9 mouse cellular contexts compared by ENCODE assay signal in the genomic region with DNA sequence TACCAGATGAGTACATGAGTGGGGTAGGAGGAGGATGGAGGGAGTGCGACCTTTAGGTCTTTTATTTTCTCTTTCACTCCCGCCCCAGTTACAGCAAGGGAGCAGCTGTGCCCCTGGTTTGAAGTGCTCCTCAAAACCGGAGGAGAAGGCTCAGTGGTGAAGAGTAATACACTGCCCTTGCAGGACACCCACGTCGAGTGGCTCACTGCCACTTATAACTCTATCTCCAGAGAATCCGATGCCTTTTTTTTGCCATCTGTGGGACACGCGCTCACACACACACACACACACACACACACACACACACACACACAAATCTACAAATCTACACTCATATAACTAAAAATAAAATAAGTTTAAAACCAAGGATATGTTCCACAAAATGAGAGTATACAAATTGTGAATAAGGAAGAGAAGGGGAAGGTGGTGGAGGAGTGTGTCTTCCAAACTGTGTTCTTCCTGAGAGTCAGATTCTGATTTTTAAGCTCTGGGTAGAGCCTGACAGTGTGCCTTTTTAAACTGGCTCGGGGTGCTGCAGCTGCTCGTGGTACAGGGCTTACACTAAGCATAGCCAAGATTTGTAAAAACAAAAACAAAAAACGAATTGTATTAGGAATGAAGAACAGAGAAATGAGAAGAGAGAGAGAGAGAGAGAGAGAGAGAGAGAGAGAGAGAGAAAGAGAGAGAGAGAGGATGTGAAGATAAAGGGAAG. TPM values are rescaled to one million over a fixed set of nuclear protein-coding genes. Genes with fewer than 3 reads are reported as not detected.
DNase-seq lines count a peak whose midpoint lies in the region; ATAC-seq lines count a peak whose summit lies in the region.
"Had no signal": no experiment of that assay in that cellular context is flagged by ENCODE, and none has a peak within 500 bp of the region (broad histone marks: within the 10 kb centered on the region; RNA-seq: fewer than 3 reads in every experiment).

No protein-coding gene starts in this region.

- no peak for DNase-seq in heart, postnatal 14 days
- no peak for DNase-seq in embryonic facial prominence, embryonic 10.5 days (ENCODE audit: low spot score)
- peak; percentile 32 for DNase-seq in induced T-regulatory cell, adult 2 months (ENCODE audit: low read depth)
- DNase-seq in adipocyte (ENCODE audit: low spot score) = no peak
- DNase-seq in thymus, adult 18-20 months = no peak

- H3K9ac ChIP-seq in heart, embryonic 16.5 days (ENCODE audit: low read length) = no peak overlapping the region
- no peak overlapping the region for H3K9ac ChIP-seq in midbrain, embryonic 15.5 days

- peak overlapping the region; percentile 78 for H3K4me2 ChIP-seq in heart, embryonic 16.5 days (ENCODE audit: low read depth, low read length)
- H3K4me2 ChIP-seq in midbrain, embryonic 15.5 days = peak overlapping the region; percentile 80

- peak overlapping the region; percentile 87; the same call in 1 of the 2 replicates for H3K4me3 ChIP-seq in heart, embryonic 16.5 days (ENCODE audit: low read length)
- peak overlapping the region; percentile 78; the same call in 1 of the 2 replicates for H3K4me3 ChIP-seq in embryonic facial prominence, embryonic 10.5 days
- H3K4me3 ChIP-seq in midbrain, embryonic 15.5 days = peak overlapping the region; percentile 77

- H3K36me3 ChIP-seq in heart, embryonic 16.5 days (ENCODE audit: control insufficient read depth, insufficient read depth) = no peaks in the 10 kb centered on the region
- peaks cover 12% of the 10 kb centered on the region for H3K36me3 ChIP-seq in embryonic facial prominence, embryonic 10.5 days (replicated peaks)
- no peaks in the 10 kb centered on the region for H3K36me3 ChIP-seq in midbrain, embryonic 15.5 days (replicated peaks)

- WGBS in heart, embryonic 16.5 days = 70% methylated on average over 11 of the region's 11 CpGs
- 87% methylated on average over 11 of the region's 11 CpGs for WGBS in embryonic facial prominence, embryonic 10.5 days
- WGBS in midbrain, embryonic 15.5 days = 82% methylated on average over 11 of the region's 11 CpGs

- intact Hi-C loops in heart, postnatal 14 days (cut with DNase I) = no loop called here

- peaks cover 27% of the 10 kb centered on the region for H3K4me1 ChIP-seq in heart, embryonic 16.5 days (ENCODE audit: control insufficient read depth, insufficient read depth, low read length)
- H3K4me1 ChIP-seq in embryonic facial prominence, embryonic 10.5 days = peaks cover 22% of the 10 kb centered on the region
- peaks cover 23% of the 10 kb centered on the region for H3K4me1 ChIP-seq in midbrain, embryonic 15.5 days

- ATAC-seq in heart, embryonic 16.5 days (replicated peaks; ENCODE audit: extremely low read depth, insufficient read depth, low FRiP score) = no peak
- ATAC-seq in midbrain, embryonic 15.5 days (replicated peaks) = no peak
- no peak for ATAC-seq in granulocyte monocyte progenitor cell, adult 5-6 weeks (replicated peaks; ENCODE audit: poor library complexity, severe bottlenecking)

- no peaks in the 10 kb centered on the region for H3K9me3 ChIP-seq in heart, embryonic 16.5 days (replicated peaks; ENCODE audit: control insufficient read depth, low read length)
- H3K9me3 ChIP-seq in embryonic facial prominence, embryonic 10.5 days = no peaks in the 10 kb centered on the region
- H3K9me3 ChIP-seq in midbrain, embryonic 15.5 days = no peaks in the 10 kb centered on the region

- H3K27me3 ChIP-seq in heart, embryonic 16.5 days (ENCODE audit: control insufficient read depth, insufficient read depth, low read length) = no peaks in the 10 kb centered on the region
- H3K27me3 ChIP-seq in embryonic facial prominence, embryonic 10.5 days (replicated peaks; ENCODE audit: low read depth, poor library complexity, severe bottlenecking) = no peaks in the 10 kb centered on the region
- H3K27me3 ChIP-seq in midbrain, embryonic 15.5 days (replicated peaks) = no peaks in the 10 kb centered on the region
- H3K27me3 ChIP-seq: Patski had no signal

- no peak overlapping the region for H3K27ac ChIP-seq in heart, embryonic 16.5 days (ENCODE audit: low read length)
- H3K27ac ChIP-seq in embryonic facial prominence, embryonic 10.5 days (replicated peaks) = no peak overlapping the region
- H3K27ac ChIP-seq in midbrain, embryonic 15.5 days = no peak overlapping the region

RNA-seq across cellular contexts. Expression of a gene that starts 0.9 kb away (rescaled TPM):
- 55.5 and 73.4 TPM in 2 replicates for polyA plus RNA-seq in heart, embryonic 16.5 days (2015; fragmentation: Nextera tagmentation; extraction: Ambion mirVana)
- total RNA-seq in heart, postnatal 14 days (2021) = 10 to 100 TPM; 17.9 TPM
- 115 and 117 TPM in 2 replicates for polyA plus RNA-seq in embryonic facial prominence, embryonic 10.5 days (2016; fragmentation: Nextera tagmentation; extraction: Ambion mirVana)
- 88.1 and 88.6 TPM in 2 replicates for polyA plus RNA-seq in midbrain, embryonic 15.5 days (2015; fragmentation: Nextera tagmentation; extraction: Ambion mirVana)
- 90.4 and 110 TPM in 2 replicates for total RNA-seq in granulocyte monocyte progenitor cell, adult 5-6 weeks (2014; fragmentation: Nextera tagmentation)
- total RNA-seq in granulocyte monocyte progenitor cell, adult 5-6 weeks (2017) = 122 and 131 TPM in 2 replicates
